Mouse (Mus musculus): Measurements from ENCODE around the gene Znrf1. TPM values are rescaled to one million over a fixed set of nuclear protein-coding genes. Genes with fewer than 3 reads are reported as not detected.

Znrf1 gene
- polyA plus RNA-seq, 1 experiment, result 62.9 TPM

DNA sequence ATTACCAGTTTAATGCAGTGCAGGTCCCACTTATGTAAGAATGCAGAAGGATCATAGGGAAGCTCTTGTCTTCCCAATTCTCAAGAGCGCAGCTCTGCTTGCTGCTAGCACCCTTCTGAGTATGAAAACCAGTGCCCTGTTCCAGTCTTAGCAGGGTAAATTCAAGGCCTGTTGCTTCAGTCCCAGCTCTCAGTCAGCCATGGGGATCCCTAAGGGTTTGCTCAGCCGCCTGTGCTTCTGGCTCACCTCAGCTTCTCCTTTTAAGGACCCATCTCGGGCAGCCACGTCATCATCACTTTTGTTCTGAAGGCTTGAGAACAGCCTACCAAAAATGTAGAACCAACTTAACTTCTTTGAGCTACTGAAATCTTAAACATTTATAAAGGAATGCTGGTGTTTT, 25.9 kb downstream of the Znrf1 start:
- Histone ChIP-seq H3K27me3 (ENCODE audit: control insufficient read depth, insufficient read depth, low read length) (no peaks in the 10 kb centered on the region), H3K27ac (ENCODE audit: insufficient read depth, low read length) (peak overlapping the region; percentile 63), H3K4me1 (ENCODE audit: control insufficient read depth, insufficient read depth, insufficient read length) (peaks cover 13% of the 10 kb centered on the region)

DNA sequence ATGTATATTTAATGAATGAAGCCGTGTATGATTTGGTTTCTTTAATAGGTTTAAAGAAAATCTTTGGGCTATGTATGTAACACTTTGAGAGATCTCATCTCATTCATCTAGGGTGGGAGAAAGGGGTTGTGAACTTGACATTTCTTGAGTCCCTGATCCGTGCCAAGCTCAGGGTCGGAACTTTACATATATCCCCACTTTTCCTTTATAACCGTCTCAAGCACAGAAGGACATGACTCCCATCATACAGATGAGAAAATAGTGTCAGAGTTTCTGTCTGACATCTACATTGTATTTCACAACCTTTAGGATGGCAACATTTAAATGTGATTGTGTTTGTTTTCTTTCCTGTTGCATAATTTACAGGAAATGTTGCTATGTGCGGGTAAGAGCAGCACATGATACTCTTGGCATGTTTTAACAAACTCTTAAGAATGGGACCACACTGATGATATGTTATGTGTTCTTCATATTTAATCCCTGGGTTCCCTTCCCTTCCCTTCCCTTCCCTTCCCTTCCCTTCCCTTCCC, 26.4 kb downstream of the Znrf1 start:
- no peak for TF ChIP-seq CTCF (IDR thresholded peaks at IDR 0.05; ENCODE audit: extremely low read depth, insufficient read depth, insufficient read length, insufficient replicate concordance)
- TF ChIP-seq POLR2A (IDR thresholded peaks at IDR 0.05; ENCODE audit: low read depth, low read length), result no peak
- H3K36me3 ChIP-seq (ENCODE audit: control insufficient read depth, insufficient read depth, low read length), result no peaks in the 10 kb centered on the region
- 80% methylated on average over 5 of the region's 5 CpGs for WGBS
- H3K4me3 ChIP-seq (ENCODE audit: extremely low read depth, insufficient read depth, insufficient read length), result no peak overlapping the region
- H3K27me3 ChIP-seq (ENCODE audit: control insufficient read depth, insufficient read depth, low read length), result no peaks in the 10 kb centered on the region
- no peak for DNase-seq (ENCODE audit: low read depth in 1 of 2, low spot score in 2 of 2)
- H3K4me1 ChIP-seq (ENCODE audit: control insufficient read depth, insufficient read depth, insufficient read length), result peaks cover 13% of the 10 kb centered on the region
- no peak overlapping the region; the same call in 1 of the 2 replicates for H3K27ac ChIP-seq (ENCODE audit: insufficient read depth, low read length)

More for the DNA sequence above, 25.9 kb downstream of the Znrf1 start:
- 20% methylated on average over 4 of the region's 4 CpGs for WGBS
- Histone ChIP-seq H3K36me3 (ENCODE audit: control insufficient read depth, insufficient read depth, low read length) (no peaks in the 10 kb centered on the region), H3K4me3 (ENCODE audit: extremely low read depth, insufficient read depth, insufficient read length) (no peak overlapping the region)
- DNase-seq (ENCODE audit: low read depth in 1 of 2, low spot score in 2 of 2), result peak in 1 of 2 experiments; percentile 26
- TF ChIP-seq CTCF (IDR thresholded peaks at IDR 0.05; ENCODE audit: extremely low read depth, insufficient read depth, insufficient read length, insufficient replicate concordance) (no peak), POLR2A (IDR thresholded peaks at IDR 0.05; ENCODE audit: low read depth, low read length) (no peak)

DNA sequence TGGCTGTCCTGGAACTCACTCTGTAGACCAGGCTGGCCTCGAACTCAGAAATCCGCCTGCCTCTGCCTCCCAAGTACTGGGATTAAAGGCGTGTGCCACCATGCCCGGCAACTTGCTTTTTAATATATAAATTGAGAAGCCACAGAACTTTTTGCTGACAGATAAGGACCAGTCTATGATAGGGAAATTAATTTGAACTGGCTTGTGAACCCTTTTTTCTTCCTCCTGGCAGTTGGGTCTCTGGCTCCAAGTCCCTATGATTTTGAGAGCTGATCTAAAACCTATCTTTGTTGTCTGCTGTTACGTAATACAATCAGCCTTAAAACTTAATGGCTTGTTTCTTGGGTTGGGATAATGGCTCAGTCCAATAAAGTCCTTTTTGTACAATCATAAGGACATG, 27.2 kb downstream of the Znrf1 start:
- no peak for DNase-seq (ENCODE audit: low read depth in 1 of 2, low spot score in 2 of 2)
- Histone ChIP-seq H3K27me3 (ENCODE audit: control insufficient read depth, insufficient read depth, low read length) (no peaks in the 10 kb centered on the region), H3K36me3 (ENCODE audit: control insufficient read depth, insufficient read depth, low read length) (no peaks in the 10 kb centered on the region), H3K4me1 (ENCODE audit: control insufficient read depth, insufficient read depth, insufficient read length) (peaks cover 15% of the 10 kb centered on the region), H3K27ac (ENCODE audit: insufficient read depth, low read length) (0 out of 2 replicates have a peak overlapping the region, but pooled peaks have one; percentile 28), H3K4me3 (ENCODE audit: extremely low read depth, insufficient read depth, insufficient read length) (no peak overlapping the region)
- no peak for TF ChIP-seq CTCF (IDR thresholded peaks at IDR 0.05; ENCODE audit: extremely low read depth, insufficient read depth, insufficient read length, insufficient replicate concordance)
- TF ChIP-seq POLR2A (IDR thresholded peaks at IDR 0.05; ENCODE audit: low read depth, low read length), result no peak
- 81% methylated on average over 5 of the region's 5 CpGs for WGBS

DNA sequence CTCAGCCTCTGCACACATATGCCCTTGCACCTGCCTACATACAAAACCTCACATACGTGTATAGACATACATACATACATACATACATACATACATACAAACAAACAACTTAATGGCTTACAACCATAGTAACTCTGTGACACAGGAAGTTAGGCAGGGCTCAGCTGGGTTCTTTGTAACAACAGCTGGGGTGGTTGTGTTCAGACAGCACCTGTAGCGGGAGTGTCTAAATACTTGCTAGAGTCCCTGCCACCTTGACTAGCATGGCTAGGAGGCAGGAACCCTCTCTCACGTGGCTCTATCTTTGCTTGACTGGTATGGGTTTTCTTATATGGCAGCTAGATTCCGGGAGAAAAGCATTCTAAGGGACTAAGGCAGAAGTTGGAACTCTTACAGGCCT, 27.8 kb downstream of the Znrf1 start:
- Histone ChIP-seq H3K36me3 (ENCODE audit: control insufficient read depth, insufficient read depth, low read length) (no peaks in the 10 kb centered on the region), H3K4me3 (ENCODE audit: extremely low read depth, insufficient read depth, insufficient read length) (no peak overlapping the region), H3K27me3 (ENCODE audit: control insufficient read depth, insufficient read depth, low read length) (no peaks in the 10 kb centered on the region), H3K27ac (ENCODE audit: insufficient read depth, low read length) (peak overlapping the region; percentile 28; the same call in 1 of the 2 replicates), H3K4me1 (ENCODE audit: control insufficient read depth, insufficient read depth, insufficient read length) (peaks cover 15% of the 10 kb centered on the region)
- 63% methylated on average over 4 of the region's 4 CpGs for WGBS
- no peak for DNase-seq (ENCODE audit: low read depth in 1 of 2, low spot score in 2 of 2)
- TF ChIP-seq POLR2A (IDR thresholded peaks at IDR 0.05; ENCODE audit: low read depth, low read length), result no peak

DNA sequence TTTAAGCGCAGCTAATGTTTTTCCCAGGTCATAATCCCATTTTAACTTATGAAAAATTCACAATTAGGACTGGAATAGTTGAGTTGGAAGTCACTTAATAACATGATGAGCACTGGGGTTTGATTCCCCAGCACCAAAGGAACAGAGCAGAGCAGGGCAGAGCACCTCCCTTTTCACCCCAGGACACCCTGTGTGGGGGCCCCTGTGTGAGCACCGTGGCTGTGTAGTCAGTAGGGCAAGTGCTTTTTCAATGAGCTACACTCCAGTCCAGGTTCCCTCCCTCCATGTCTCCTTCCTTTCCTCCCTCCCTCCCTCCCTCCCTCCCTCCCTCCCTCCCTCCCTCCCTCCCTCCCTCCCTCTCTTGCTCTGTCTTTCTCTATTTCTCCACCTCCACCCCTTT, 28.2 kb downstream of the Znrf1 start:
- Histone ChIP-seq H3K27ac (ENCODE audit: insufficient read depth, low read length) (no peak overlapping the region), H3K27me3 (ENCODE audit: control insufficient read depth, insufficient read depth, low read length) (no peaks in the 10 kb centered on the region), H3K4me1 (ENCODE audit: control insufficient read depth, insufficient read depth, insufficient read length) (peaks cover 12% of the 10 kb centered on the region), H3K36me3 (ENCODE audit: control insufficient read depth, insufficient read depth, low read length) (no peaks in the 10 kb centered on the region), H3K4me3 (ENCODE audit: extremely low read depth, insufficient read depth, insufficient read length) (no peak overlapping the region)
- no peak for DNase-seq (ENCODE audit: low read depth in 1 of 2, low spot score in 2 of 2)
- 52% methylated on average over 2 of the region's 2 CpGs for WGBS
- TF ChIP-seq POLR2A (IDR thresholded peaks at IDR 0.05; ENCODE audit: low read depth, low read length) (no peak), CTCF (IDR thresholded peaks at IDR 0.05; ENCODE audit: extremely low read depth, insufficient read depth, insufficient read length, insufficient replicate concordance) (no peak)

DNA sequence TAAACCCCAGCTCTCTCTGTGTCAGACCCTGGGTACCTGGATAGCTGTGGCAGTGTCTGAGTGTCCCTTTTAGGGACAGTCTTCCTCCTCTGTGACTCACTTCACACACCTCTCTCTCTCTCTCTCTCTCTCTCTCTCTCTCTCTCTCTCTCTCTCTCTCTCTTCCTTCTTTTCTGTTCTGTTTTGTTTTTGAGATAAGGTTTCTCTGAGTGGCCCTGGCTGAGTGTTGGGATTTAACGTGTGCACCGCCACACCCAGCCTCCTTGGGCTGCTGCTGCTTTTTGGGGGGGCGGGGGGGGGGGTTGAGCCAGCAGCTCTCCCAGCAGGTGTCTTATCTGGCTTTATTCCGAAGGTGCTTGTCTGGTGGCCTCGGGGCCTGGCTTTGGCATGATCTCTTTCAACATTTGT, 29.9 kb downstream of the Znrf1 start:
- no peak for TF ChIP-seq CTCF (IDR thresholded peaks at IDR 0.05; ENCODE audit: extremely low read depth, insufficient read depth, insufficient read length, insufficient replicate concordance)
- no peak for TF ChIP-seq POLR2A (IDR thresholded peaks at IDR 0.05; ENCODE audit: low read depth, low read length)
- Histone ChIP-seq H3K27me3 (ENCODE audit: control insufficient read depth, insufficient read depth, low read length) (no peaks in the 10 kb centered on the region), H3K4me3 (ENCODE audit: extremely low read depth, insufficient read depth, insufficient read length) (no peak overlapping the region), H3K27ac (ENCODE audit: insufficient read depth, low read length) (peak overlapping the region; percentile 73; the same call in 1 of the 2 replicates), H3K4me1 (ENCODE audit: control insufficient read depth, insufficient read depth, insufficient read length) (peaks cover 18% of the 10 kb centered on the region), H3K36me3 (ENCODE audit: control insufficient read depth, insufficient read depth, low read length) (no peaks in the 10 kb centered on the region)
- no peak for DNase-seq (ENCODE audit: low read depth in 1 of 2, low spot score in 2 of 2)
- 53% methylated on average over 5 of the region's 5 CpGs for WGBS

DNA sequence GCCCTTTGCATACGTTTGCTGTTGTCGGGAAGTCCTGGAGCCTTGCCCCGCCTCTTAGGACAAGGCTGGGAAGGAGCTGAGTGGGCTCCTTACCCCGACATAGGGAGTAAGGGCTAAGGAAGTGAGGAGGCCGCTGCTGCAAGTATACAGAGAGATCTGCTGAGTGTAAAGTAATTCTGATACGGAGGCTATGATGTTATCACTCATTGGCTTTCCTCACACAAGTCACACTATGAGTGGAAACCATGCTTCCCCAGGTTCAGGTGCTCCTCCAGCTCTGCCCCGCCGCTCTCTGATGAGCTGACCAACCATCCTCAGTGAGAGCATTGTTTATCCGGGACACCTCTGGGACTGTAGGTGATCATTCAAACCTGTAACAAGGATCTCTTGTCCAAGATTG, 30.4 kb downstream of the Znrf1 start:
- DNase-seq (ENCODE audit: low read depth in 1 of 2, low spot score in 2 of 2), result no peak
- no peaks in the 10 kb centered on the region for H3K27me3 ChIP-seq (ENCODE audit: control insufficient read depth, insufficient read depth, low read length)
- no peak overlapping the region for H3K4me3 ChIP-seq (ENCODE audit: extremely low read depth, insufficient read depth, insufficient read length)
- 73% methylated on average over 9 of the region's 9 CpGs for WGBS
- no peaks in the 10 kb centered on the region for H3K36me3 ChIP-seq (ENCODE audit: control insufficient read depth, insufficient read depth, low read length)
- H3K4me1 ChIP-seq (ENCODE audit: control insufficient read depth, insufficient read depth, insufficient read length), result peaks cover 18% of the 10 kb centered on the region
- H3K27ac ChIP-seq (ENCODE audit: insufficient read depth, low read length), result peak overlapping the region; percentile 73
- no peak for TF ChIP-seq CTCF (IDR thresholded peaks at IDR 0.05; ENCODE audit: extremely low read depth, insufficient read depth, insufficient read length, insufficient replicate concordance)
- TF ChIP-seq POLR2A (IDR thresholded peaks at IDR 0.05; ENCODE audit: low read depth, low read length), result no peak
